Mouse (Mus musculus): ENCODE results near the gene Cdc73. TPM values are rescaled to one million over a fixed set of nuclear protein-coding genes. Genes with fewer than 3 reads are reported as not detected.

The Cdc73 gene
- polyA plus RNA-seq, 1 experiment from 2014 or later = 26.8 TPM

GRCm38 (mm10) chr1:143663197-143663596 is 39.5 kb downstream of the Cdc73 start:
- WGBS = 100% methylated on average over 2 of the region's 2 CpGs

GRCm38 (mm10) chr1:143653646-143654045 is 49.0 kb downstream of the Cdc73 start:
- Histone ChIP-seq H3K9ac (replicated peaks) (no peak overlapping the region), H3K27me3 (no peaks in the 10 kb centered on the region), H3K36me3 (peaks cover 13% of the 10 kb centered on the region), H3K27ac (no peak overlapping the region), H3K9me3 (no peaks in the 10 kb centered on the region), H3K4me3 (replicated peaks) (no peak overlapping the region), H3K4me2 (replicated peaks) (no peak overlapping the region), H3K4me1 (replicated peaks) (no peaks in the 10 kb centered on the region)
- WGBS = 92% methylated on average over 3 of the region's 3 CpGs
- no peak for ATAC-seq

More at GRCm38 (mm10) chr1:143663197-143663596, 39.5 kb downstream of the Cdc73 start:
- H3K9ac ChIP-seq (replicated peaks) = no peak overlapping the region
- no peak overlapping the region for H3K4me3 ChIP-seq (replicated peaks)
- H3K36me3 ChIP-seq = peaks cover 31% of the 10 kb centered on the region
- no peak for ATAC-seq
- no peak overlapping the region for H3K27ac ChIP-seq
- H3K27me3 ChIP-seq = no peaks in the 10 kb centered on the region
- no peaks in the 10 kb centered on the region for H3K9me3 ChIP-seq
- H3K4me1 ChIP-seq (replicated peaks) = no peaks in the 10 kb centered on the region
- H3K4me2 ChIP-seq (replicated peaks) = no peak overlapping the region

- Histone ChIP-seq H3K4me2 (replicated peaks) (no peak overlapping the region), H3K27ac (no peak overlapping the region), H3K4me1 (replicated peaks) (peaks cover 9% of the 10 kb centered on the region), H3K9ac (replicated peaks) (no peak overlapping the region), H3K4me3 (replicated peaks) (no peak overlapping the region), H3K9me3 (no peaks in the 10 kb centered on the region), H3K36me3 (peaks cover 13% of the 10 kb centered on the region), H3K27me3 (no peaks in the 10 kb centered on the region)
- ATAC-seq = peak; percentile 37; the same call in 1 of the 2 replicates
- 89% methylated on average over 2 of the region's 2 CpGs for WGBS
Observed at GRCm38 (mm10) chr1:143650317-143650716, 52.4 kb downstream of the Cdc73 start.

GRCm38 (mm10) chr1:143646219-143646618 is 56.5 kb downstream of the Cdc73 start:
- Histone ChIP-seq H3K9me3 (no peaks in the 10 kb centered on the region), H3K27ac (no peak overlapping the region), H3K36me3 (0 out of 2 replicates have a peak, but pooled peaks cover 5% of the 10 kb centered on the region), H3K4me2 (replicated peaks) (no peak overlapping the region), H3K4me3 (replicated peaks) (no peak overlapping the region), H3K9ac (replicated peaks) (no peak overlapping the region), H3K4me1 (replicated peaks) (peaks cover 10% of the 10 kb centered on the region), H3K27me3 (no peaks in the 10 kb centered on the region)
- no peak for ATAC-seq
- 74% methylated on average over 4 of the region's 4 CpGs for WGBS

- 47% methylated on average over 4 of the region's 4 CpGs for WGBS
- H3K4me3 ChIP-seq (replicated peaks) = peak overlapping the region; percentile 13; the same call in 1 of the 2 replicates
- no peaks in the 10 kb centered on the region for H3K27me3 ChIP-seq
- H3K4me2 ChIP-seq (replicated peaks) = peak overlapping the region; percentile 41
- H3K36me3 ChIP-seq = 0 out of 2 replicates have a peak, but pooled peaks cover 4% of the 10 kb centered on the region
- no peak overlapping the region for H3K9ac ChIP-seq (replicated peaks)
- H3K4me1 ChIP-seq (replicated peaks) = peaks cover 15% of the 10 kb centered on the region
- ATAC-seq = no peak
- H3K27ac ChIP-seq = no peak overlapping the region
- H3K9me3 ChIP-seq = no peaks in the 10 kb centered on the region
Observed at GRCm38 (mm10) chr1:143645386-143645785, 57.3 kb downstream of the Cdc73 start.

- peaks cover 15% of the 10 kb centered on the region for H3K4me1 ChIP-seq (replicated peaks)
- H3K27ac ChIP-seq = no peak overlapping the region
- H3K36me3 ChIP-seq = no peaks in the 10 kb centered on the region
- peak overlapping the region; percentile 27 for H3K4me3 ChIP-seq (replicated peaks)
- 0 out of 2 replicates have a peak, but pooled peaks have one; percentile 38 for ATAC-seq
- no peak overlapping the region for H3K9ac ChIP-seq (replicated peaks)
- no peaks in the 10 kb centered on the region for H3K9me3 ChIP-seq
- 96% methylated on average over 2 of the region's 2 CpGs for WGBS
- H3K4me2 ChIP-seq (replicated peaks) = peak overlapping the region; percentile 37
- H3K27me3 ChIP-seq = no peaks in the 10 kb centered on the region
Observed at GRCm38 (mm10) chr1:143644221-143644620, 58.5 kb downstream of the Cdc73 start.

- Histone ChIP-seq H3K27ac (peak within 1 kb of the TSS; percentile 96), H3K27me3 (no peaks in the 10 kb centered on the region), H3K4me2 (replicated peaks) (peak within 1 kb of the TSS; percentile 55), H3K9ac (replicated peaks) (peak within 1 kb of the TSS; percentile 72), H3K4me1 (replicated peaks) (peaks cover 10% of the 10 kb centered on the region), H3K9me3 (no peaks in the 10 kb centered on the region), H3K36me3 (no peaks in the 10 kb centered on the region), H3K4me3 (replicated peaks) (peak within 1 kb of the TSS; percentile 50)
- peak; percentile 93 for ATAC-seq
- WGBS = 15% methylated on average over 15 of the region's 15 CpGs
Observed at GRCm38 (mm10) chr1:143640650-143641407, 61.9 kb downstream of the Cdc73 start, which contains the start of gene B3galt2. B3galt2 (plus strand) TSS chr1:143640664.

GRCm38 (mm10) chr1:143632854-143633587 is 69.7 kb downstream of the Cdc73 start:
- WGBS = 84% methylated on average over 2 of the region's 2 CpGs

GRCm38 (mm10) chr1:143632361-143632760 is 70.3 kb downstream of the Cdc73 start:
- H3K4me1 ChIP-seq (replicated peaks) = no peaks in the 10 kb centered on the region
- no peak overlapping the region for H3K27ac ChIP-seq
- no peak for ATAC-seq
- H3K9ac ChIP-seq (replicated peaks) = no peak overlapping the region
- no peaks in the 10 kb centered on the region for H3K27me3 ChIP-seq
- H3K4me3 ChIP-seq (replicated peaks) = no peak overlapping the region
- H3K36me3 ChIP-seq = no peaks in the 10 kb centered on the region
- H3K9me3 ChIP-seq = no peaks in the 10 kb centered on the region
- no peak overlapping the region for H3K4me2 ChIP-seq (replicated peaks)
- WGBS = 91% methylated on average over 1 of the region's 1 CpGs

More at GRCm38 (mm10) chr1:143632854-143633587, 69.7 kb downstream of the Cdc73 start:
- Histone ChIP-seq H3K36me3 (no peaks in the 10 kb centered on the region), H3K27me3 (no peaks in the 10 kb centered on the region), H3K27ac (no peak overlapping the region), H3K4me1 (replicated peaks) (no peaks in the 10 kb centered on the region), H3K4me3 (replicated peaks) (no peak overlapping the region), H3K9ac (replicated peaks) (no peak overlapping the region), H3K9me3 (no peaks in the 10 kb centered on the region), H3K4me2 (replicated peaks) (no peak overlapping the region)
- ATAC-seq = no peak

- WGBS = 66% methylated on average over 7 of the region's 7 CpGs
- Histone ChIP-seq H3K9ac (replicated peaks) (no peak overlapping the region), H3K27me3 (no peaks in the 10 kb centered on the region)
Observed at GRCm38 (mm10) chr1:143631337-143631736, 71.4 kb downstream of the Cdc73 start.

GRCm38 (mm10) chr1:143622634-143623033 is 80.1 kb downstream of the Cdc73 start:
- Histone ChIP-seq H3K9me3 (no peaks in the 10 kb centered on the region), H3K27ac (no peak overlapping the region), H3K36me3 (peaks cover 17% of the 10 kb centered on the region), H3K27me3 (no peaks in the 10 kb centered on the region), H3K9ac (replicated peaks) (no peak overlapping the region), H3K4me1 (replicated peaks) (no peaks in the 10 kb centered on the region), H3K4me2 (replicated peaks) (no peak overlapping the region), H3K4me3 (replicated peaks) (no peak overlapping the region)
- 89% methylated on average over 1 of the region's 1 CpGs for WGBS
- no peak for ATAC-seq

More at GRCm38 (mm10) chr1:143631337-143631736, 71.4 kb downstream of the Cdc73 start:
- Histone ChIP-seq H3K4me1 (replicated peaks) (no peaks in the 10 kb centered on the region), H3K4me2 (replicated peaks) (no peak overlapping the region), H3K9me3 (no peaks in the 10 kb centered on the region), H3K36me3 (peaks cover 6% of the 10 kb centered on the region), H3K4me3 (replicated peaks) (no peak overlapping the region), H3K27ac (no peak overlapping the region)
- ATAC-seq = no peak

GRCm38 (mm10) chr1:143621930-143622329 is 80.8 kb downstream of the Cdc73 start:
- H3K27me3 ChIP-seq = no peaks in the 10 kb centered on the region
- no peaks in the 10 kb centered on the region for H3K9me3 ChIP-seq
- ATAC-seq = no peak
- no peak overlapping the region for H3K4me3 ChIP-seq (replicated peaks)
- H3K9ac ChIP-seq (replicated peaks) = no peak overlapping the region
- peaks cover 17% of the 10 kb centered on the region for H3K36me3 ChIP-seq
- no peak overlapping the region for H3K4me2 ChIP-seq (replicated peaks)
- H3K27ac ChIP-seq = no peak overlapping the region
- H3K4me1 ChIP-seq (replicated peaks) = no peaks in the 10 kb centered on the region

Data from midbrain, embryonic 13.5 days (tissue).